Mouse (Mus musculus) lung, postnatal 10 days (tissue): ENCODE data around the gene Celsr3.
A peak's percentile ranks its signal among the peaks of the same experiment; 100 is the strongest.

Experiments used
- DNase-seq: peaks from one replicate; pipeline ENCODE4 v3.0.0; 2021

Gene Celsr3

DNA sequence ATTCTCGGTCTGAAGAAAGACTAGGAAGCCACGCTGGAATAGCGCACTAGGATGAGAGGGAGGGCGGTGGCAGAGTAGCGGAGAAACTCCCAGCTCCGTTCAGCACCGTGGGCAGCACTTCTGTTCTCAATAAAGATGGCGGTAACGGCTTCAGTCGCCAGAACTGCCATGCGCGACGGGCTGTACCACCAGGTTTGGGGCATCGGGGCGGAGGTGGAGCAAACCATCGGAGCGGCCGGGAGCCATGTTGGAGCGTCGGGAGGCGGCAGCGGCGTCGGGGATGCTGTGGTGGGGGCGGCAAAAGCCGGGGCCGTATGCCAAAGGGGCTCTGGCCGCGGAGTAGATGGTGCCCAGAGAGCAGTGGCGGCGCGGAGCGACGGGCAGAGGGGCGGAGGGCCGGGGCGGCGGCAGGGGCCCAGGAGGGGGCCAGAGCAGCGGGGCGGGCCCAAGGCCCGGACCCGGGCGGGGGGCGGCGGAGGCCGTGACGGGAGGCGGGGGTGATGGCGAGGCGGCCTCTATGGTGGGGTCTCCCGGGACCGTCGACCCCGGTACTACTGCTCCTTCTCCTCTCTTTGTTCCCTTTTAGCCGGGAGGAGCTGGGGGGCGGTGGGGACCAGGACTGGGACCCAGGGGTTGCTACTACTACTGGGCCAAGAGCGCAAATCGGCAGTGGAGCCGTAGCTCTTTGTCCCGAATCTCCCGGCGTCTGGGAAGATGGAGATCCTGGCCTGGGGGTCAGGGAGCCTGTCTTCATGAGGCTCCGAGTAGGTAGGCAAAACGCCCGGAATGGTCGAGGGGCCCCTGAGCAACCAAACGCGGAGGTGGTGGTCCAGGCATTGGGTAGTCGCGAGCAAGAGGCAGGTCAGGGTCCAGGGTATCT is at the start of gene Celsr3:
Gene Celsr3 (plus strand): TSS at position 501 of the 880 bp plus-strand sequence.
- DNase-seq = peak; percentile 55

DNA sequence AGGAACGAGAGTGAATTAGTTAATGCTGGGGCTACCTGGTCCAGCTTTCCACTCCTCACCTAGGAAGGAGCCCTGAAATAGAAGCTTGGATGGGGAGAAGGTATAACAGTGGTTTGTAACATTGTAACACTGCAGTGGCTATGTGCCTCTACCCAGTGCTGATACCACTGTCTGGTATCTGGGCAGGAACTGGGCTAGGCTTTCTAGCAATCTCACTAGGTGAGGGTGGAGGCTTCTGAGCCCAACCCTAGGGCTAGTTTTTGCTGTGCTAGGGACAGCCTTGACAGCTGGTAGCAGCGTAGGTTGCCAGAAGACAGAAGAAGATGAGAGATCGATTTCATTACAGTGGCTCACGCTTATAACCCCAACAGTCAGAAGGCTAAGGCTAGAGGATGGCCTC is 49.5 kb upstream of the Celsr3 start:
- no peak for DNase-seq

DNA sequence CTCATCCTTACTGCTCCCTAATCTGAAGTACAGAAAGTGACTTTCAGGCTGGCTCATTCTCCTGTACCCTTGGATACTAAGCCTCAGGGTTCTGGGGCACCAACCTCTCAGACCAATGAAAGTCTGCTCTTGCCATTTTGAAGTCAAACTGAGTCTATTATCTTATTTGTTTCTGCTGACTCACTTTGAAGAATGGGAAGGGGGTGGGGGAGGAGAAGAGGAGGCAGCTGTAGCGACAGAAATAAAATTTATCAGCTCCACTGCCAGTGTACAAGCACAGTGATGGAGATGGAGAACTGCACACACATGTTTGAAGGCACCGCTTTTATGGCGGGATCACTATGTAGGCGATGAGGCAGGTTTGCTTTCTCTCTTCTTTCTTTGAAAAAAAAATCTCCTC is 48.8 kb upstream of the Celsr3 start:
- no peak for DNase-seq

DNA sequence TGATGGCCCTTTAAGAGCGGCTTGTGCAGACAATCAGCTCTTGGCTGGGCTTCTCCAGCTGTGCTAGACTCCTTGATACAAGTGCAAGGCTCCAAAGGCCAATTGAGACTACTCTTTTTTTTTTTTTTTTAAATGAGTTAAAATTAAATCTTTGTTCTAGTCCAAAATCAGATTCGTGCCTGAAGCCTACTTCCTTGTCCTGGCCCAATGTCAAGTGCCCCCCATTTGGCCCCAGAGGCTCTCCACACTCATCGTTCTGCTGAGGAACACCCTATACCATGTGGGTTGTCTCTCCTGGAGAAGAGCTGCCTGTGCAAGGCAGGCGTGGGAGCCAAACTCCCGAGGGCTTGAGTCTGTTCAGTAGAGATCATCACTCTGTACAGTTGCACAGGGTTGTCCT is 45.2 kb upstream of the Celsr3 start:
- DNase-seq = no peak

DNA sequence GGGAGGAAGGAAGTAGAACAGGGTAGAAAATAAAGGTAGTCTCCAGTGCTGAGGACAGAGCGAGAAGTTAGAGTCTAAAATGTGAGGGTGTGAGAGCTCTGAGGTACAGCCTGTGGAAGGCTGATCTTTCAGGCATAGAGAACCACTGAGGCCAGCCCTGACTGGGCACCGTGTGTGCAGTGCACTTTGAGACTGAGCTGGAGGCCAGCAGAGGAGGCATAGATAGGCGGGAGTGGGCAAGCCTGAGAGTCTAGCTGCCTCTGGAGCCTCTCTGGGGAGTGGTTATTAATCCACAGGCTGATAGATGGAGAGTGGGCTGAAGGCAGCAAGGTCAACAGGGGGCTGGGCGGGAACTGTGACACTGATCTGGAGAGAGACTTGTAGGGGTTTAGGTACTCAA is 44.2 kb upstream of the Celsr3 start:
- DNase-seq = no peak

DNA sequence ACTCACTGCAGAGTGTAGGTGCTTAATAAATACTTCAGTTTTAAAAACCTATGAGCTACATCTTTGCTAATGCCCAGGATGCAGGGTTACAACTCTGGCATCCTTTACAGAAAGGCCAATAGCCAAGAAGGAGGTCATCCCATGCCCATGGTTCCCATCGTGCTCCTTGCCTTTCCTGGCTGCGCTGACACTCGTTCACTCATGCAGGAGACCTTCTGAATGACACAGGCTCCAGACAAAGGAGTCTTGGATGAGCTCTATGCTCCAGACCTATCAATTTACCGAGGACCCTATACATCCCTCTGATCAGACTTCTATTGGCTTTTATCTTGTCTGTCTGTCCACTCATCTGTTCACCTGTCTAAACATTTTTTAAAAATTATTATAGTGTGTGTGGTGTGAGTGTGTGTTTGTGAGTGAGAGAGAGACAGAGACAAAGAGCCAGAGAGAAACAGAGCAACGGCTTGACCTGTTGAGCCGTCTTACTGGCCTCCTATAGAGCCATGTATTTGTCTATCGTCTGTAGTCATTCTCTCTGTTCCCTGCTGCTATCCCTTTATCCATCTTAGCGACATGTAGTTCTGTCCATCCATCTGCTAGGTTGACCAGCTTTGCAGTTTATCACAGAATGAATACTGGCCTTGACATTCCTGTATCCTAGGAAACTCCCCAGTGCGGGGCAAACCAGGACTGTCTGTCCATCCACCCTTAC is 43.1 kb upstream of the Celsr3 start:
- DNase-seq = no peak

DNA sequence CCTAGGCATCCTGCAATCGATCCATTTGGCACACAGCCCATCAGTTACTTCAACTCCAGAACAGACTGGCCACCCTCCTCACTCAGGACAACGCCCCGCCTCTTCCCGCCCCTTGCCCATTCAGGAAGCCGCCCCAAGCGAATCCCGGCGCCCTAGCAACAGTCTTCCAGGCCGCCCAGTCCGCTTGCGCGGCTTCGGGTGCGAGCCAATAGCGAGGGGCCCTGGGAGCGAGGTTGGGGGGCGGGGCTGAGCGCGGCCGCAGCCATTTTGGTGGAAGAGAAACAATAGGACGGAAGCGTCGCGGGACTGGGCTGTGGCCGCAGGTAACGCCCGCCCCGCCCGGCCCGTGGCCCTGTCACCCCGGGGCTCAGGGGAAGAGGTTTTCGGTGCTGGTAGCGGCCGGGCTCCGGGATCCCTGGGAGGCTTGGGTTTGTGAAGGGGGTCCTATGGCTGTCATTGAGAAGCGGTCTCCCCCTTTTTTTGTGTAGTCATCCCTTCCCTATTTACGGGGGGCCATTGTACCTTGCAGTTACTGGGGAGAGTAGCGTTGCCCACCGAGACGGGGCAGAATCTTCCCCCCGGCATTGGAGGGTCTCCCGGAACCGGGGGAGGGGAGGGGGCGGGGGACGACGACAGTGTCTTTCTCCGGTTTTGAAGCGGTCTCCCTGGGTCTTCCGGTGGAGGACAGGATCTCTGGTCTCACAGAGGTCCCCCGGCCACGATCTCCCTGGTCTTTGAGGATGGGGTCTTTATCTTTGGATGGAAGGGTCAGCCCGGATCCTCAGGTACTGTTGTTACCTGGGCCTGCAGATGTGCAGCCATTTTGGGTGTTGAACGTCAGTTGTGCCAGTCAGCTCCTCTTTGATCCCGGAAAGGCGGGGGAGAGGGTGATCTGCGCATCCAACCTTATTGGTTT is 42.3 kb upstream of the Celsr3 start, which contains the start of gene Ip6k2:
Gene Ip6k2 (plus strand): TSS at position 249 of the 916 bp plus-strand sequence.
- DNase-seq = peak; percentile 99

DNA sequence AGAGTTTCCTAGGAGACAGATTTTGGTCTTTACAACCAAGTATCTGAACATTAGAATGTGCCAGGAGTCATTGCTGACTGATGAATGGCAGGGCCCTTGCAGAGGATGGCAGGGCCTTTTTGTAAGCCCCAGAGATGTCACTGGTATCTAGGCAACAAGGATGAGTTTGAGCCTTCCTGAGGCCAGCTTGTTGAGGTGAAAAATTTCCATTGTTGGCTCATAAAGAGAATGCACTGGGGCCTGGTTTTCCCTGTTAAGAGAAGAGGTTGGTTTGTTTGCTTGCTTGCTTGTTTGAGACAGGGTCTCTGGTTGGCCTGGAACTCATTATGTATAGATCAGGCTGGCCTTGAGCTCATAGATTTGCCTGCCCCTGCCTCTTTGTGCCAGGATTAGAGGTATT is 40.7 kb upstream of the Celsr3 start:
- no peak for DNase-seq

DNA sequence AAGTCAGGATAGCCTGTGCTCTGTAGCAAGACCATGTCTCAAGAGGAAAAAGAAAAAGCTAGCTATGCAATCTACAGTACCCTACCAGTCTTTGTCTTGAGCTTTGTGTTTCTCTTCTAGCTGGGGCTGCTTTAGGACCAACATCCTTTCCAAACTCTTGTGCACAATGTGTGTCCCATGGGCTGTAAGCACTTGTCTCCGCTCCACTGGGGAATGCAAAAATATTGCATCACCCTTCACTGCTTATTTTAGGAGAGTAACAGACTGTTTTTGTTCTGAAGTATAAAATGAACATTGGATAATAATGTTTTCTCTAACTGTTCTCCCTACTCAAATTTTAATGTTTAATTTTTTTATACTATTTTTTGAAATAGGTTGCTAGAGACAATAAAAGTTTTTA is 39.6 kb upstream of the Celsr3 start:
- no peak for DNase-seq

DNA sequence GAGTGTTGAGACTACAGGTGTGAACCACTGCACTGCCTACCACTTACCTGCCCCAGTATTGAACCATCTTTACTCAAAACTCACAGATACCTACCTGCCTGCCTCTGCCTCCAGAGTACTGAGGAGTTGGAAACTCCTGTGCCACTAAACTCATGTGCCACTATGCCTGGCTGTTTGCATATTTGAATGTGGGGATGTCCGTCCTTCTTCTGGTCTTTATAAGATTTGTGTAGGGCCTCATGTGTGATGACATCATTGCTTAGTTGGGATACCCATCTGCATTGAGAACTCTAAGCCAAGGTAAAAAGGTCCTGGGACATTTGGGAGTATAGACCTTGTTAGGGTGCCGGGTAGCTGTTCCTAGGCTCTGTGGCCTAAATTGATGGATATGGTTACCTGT is 39.0 kb upstream of the Celsr3 start:
- DNase-seq = no peak

DNA sequence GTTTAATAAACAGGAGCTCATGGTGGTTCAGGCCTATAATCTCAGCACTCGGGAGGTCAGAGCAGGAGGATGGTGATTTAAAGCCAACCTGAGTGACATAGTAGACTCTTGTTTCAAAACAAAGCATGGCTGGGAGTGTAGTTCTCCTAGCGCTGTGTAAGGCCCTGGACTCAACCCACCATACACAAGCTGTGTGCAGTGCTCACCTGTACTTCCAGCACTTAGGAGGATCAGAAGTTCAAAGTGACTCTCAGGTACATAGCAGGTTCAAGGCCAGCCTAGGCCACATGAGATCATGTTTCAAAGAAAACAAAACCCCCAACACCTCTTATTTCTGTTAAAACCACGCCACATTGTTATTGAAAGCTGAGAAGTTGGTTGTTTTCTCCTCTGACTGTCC is 37.4 kb upstream of the Celsr3 start:
- no peak for DNase-seq

DNA sequence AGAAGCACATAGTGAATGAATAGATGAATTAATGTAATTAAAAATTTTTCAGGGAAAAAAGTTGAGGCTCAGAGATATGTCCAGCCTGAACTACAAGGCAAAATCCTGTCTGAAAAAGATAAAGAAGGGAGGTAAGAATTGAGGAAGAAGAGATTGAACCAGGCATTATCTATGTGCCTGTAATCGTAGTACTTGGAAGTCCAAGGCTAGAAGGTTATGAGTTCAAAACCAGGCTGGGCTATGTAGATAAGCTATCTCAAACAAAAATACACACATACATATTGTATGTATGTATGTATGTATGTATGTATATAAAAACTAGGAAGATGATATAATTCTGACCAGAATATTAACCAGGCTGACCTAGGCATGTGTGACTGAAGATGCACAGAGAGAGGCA is 33.8 kb upstream of the Celsr3 start:
- no peak for DNase-seq

DNA sequence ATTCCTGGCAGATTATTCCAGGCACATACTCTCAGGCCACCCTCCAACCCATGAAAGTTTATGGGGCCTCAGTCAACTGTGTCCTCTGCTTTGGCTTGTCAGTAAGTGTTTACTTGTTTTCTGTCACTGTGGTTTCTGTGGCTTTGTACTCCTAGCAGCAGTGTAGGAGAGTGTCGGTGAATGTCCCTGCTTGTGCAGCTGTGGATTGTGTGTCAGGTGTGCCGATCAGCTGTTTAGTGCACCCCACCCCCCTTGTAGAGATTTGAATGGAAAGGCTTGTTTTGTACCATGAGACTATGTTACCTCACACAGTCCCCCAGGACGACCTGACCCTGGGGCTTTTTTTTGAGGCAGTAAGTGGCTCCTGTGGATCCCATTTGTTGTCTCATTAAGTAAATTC is 33.4 kb upstream of the Celsr3 start:
- no peak for DNase-seq

DNA sequence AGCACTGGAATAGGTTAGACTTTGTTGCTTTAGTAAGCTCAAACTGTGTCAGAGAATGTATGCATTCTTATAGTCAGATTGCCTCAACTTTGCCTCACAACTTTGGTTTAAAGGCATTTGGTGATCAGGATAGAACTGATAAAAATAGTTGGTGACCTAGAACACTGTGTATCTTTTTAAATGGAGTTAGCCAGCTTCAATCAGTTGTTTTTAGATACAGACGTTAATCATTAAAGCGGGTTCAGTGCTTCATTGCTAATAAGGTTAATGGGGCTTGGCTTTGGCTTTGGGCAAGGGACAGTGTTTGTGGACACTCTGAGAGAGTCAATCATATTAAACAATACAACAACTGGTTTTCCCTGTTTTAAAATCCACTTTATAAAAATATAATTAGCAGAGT is 30.8 kb upstream of the Celsr3 start:
- DNase-seq = no peak

DNA sequence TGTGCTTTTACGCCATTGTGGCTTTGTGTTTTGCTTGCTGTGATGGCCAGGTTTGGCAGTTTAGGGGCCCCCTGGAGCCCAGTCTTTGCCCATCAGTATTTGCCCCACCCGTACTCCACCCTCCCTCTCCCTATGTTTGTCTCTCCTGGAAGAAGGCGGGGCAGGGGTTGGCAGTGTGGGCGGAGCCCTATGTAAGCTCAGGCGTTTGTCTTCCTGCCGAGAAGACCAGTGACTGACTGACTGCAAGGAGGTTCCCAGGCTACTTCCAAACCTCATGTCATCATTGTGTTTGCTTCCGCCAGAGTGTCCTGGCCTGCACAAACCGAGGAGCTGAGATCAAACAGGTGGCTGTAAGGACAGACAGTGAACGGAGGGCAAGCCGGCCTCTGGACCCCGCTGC is 30.4 kb upstream of the Celsr3 start:
- DNase-seq = peak; percentile 79

DNA sequence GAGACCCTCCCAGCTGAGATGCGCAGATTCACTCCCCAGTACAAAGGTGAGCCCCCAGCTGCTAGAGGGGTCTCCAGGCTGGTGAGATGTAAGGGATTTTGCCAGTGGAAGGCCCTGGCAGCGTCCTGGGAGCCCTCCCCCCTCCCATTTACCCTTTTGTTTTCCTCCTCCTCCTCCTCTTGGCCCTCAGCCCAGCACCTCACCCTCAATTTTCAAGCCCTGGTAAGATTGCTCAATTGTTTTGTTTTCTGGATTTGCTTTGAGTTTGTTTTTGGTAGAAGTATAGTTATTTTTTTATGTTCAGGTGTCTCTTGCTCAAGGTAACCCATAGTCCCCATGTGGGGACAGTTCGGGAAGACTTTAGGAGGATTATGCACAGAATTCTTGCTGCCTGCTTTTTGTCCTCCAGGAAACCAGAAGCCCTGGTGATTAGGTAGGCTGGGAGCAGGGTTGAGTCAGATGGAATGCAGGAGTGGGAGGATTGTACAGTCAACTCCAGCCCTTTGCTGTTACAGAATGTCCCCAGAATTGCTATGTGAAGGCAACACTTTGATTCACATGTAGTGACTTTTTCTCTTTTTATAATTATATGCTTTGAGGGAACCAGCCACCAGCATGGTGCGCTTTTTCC is 29.7 kb upstream of the Celsr3 start:
- no peak for DNase-seq

DNA sequence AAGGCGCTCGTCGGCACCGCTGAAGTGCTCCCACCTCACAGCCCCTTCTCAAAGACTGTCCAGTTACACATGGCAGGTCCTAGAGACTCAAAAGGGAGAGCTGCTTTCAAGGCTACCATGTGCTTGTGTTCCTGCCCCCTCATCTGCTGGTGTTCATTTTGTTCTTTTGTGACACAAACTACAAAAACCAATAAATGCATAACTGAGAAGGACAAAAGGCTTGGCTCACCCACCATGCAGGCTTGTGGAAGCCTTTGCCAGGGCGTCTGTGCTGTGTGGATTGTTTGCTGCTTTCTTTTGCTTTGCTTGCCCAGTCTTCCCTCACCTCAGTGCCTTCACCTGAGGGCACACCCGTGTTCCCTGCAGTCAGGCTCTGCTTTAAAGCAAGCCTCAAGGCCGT is 28.6 kb upstream of the Celsr3 start:
- no peak for DNase-seq

DNA sequence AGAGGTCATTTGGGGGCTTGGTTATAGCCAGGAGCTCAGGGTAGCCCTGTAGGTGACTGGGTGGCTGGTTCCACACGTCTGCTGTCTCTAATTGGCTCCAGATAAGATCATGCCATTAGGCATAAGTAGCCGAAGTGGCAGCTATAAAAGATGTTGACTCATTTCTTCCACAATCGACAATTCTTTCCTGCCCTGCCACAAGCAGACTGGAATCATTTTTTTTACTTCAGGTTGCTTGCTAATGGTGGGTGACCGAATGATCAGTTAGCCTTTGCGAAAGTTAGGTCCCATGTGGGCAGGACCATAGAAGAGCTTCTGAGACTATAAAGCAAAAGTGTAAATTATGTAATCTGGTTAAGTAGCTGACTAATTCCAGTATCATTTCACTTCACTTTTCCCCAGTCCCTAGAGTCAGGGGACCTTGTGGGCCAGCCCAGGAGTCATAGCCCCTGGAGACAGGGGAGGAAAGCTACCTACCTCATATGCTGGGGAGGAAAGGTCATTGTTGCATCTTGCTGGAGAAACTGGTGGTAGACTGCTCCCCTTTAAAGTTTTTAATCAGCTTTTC is 27.5 kb upstream of the Celsr3 start:
- no peak for DNase-seq

DNA sequence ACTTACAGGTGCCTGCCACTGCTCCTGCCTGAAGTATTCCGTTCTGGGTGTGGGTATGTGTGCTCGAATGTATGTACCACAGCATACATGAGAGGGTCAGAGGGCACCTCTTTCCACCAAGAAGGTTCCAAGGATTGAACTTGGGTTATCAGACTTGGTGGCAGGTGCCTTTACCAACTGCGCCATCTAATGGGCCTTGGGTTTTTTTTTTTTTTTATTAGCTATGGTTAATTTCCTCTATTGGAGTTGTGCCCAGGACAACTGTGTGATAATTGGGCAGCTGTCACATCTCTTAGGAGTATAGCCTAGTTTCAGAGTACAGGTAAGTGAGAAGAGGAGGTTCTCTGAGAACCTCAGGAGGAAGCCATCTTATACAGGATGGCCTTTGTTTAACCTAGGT is 26.6 kb upstream of the Celsr3 start:
- DNase-seq = no peak

DNA sequence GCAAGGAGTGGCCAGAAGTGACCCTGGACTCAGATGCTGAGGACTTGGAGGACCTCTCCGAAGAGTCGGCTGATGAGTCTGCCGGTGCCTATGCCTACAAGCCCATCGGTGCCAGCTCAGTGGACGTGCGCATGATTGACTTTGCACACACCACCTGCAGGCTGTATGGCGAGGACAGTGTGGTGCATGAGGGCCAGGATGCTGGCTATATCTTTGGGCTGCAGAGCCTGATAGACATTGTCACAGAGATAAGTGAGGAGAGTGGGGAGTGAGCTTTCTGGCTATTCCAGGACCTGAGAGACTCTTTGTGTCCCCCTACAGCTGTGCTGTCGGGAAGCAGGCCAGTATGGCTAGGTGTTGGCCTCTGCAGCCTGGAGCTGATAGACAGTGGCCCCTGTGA is 20.4 kb upstream of the Celsr3 start:
- DNase-seq = no peak

DNA sequence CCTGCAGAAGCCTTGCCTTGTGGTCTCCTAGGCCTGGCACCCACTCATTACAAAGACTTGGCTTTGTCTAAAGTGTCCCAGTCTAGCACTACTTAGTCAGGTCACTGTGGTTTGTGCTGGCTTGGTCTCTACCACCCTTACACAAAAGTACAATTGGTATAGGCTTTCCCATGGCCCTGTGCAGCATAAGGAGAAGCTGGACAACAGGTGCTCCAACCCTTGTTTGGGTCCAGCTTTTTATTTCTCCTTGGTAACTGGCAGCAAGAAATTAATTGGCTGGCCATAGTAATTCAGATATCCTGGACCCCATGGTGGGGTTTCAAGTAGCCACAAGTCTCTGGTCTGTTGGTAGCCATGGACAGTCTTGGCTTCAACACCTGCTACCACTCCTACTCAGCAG is 19.7 kb upstream of the Celsr3 start:
- DNase-seq = no peak

DNA sequence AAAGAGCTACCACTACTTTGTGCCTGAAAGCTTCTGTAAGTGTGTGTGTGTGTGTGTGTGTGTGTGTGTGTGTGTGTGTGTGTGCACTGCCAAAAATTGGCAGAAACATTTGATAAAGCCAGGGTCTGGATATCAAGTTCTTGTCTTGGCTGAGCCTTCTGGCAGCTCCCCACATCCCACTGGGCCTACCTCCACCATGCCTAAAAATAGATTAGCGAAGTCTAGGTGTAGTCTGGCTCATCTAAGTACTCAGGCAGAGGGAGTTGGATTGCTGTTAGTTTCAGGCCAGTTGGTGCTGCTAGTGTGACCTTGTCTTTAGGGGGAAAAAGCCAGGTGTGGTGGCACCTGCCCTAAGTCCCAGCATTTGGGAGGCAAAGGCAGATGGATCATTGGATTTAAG is 19.3 kb upstream of the Celsr3 start:
- no peak for DNase-seq
